Mouse (Mus musculus) forebrain, embryonic 11.5 days (tissue): ENCODE data around the gene Svs3b. TPM values are rescaled to one million over a fixed set of nuclear protein-coding genes. Genes with fewer than 3 reads are reported as not detected.
"Not testable (repeated sequence)": the region's sequence is repeated elsewhere in the genome, so short reads cannot be mapped to it uniquely, and the experiment has no call there.

ENCODE experiments used
- ATAC-seq: fragments of 200-750 bp; cut with Nextera tagmentation; replicated peaks from 2 replicates; pipeline ENCODE4 v1.8.0; 2017; ENCODE audit warnings: moderate TSS enrichment; ENCODE audit not compliant: low FRiP score
- DNase-seq: peaks from one replicate; pipeline ENCODE4 v3.0.0-alpha.2; 2017; ENCODE audit warnings: low spot score
- H3K27ac ChIP-seq: fragments of 300-500 bp; sonication (generic); 2 replicates; pipeline ENCODE4 v1.5.1; 2014; ENCODE audit warnings: low read depth, low read length
- H3K27me3 ChIP-seq: fragments of 300-500 bp; sonication (generic); 2 replicates; pipeline ENCODE4 v1.6.1; 2014; ENCODE audit warnings: mild to moderate bottlenecking, low read length, mixed read lengths; ENCODE audit not compliant: control insufficient read depth, insufficient read depth
- H3K36me3 ChIP-seq: fragments of 300-500 bp; sonication (generic); 2 replicates; pipeline ENCODE4 v1.6.1; 2014; ENCODE audit warnings: mild to moderate bottlenecking, low read length, moderate library complexity, mixed read lengths; ENCODE audit not compliant: control insufficient read depth, insufficient read depth
- H3K4me1 ChIP-seq: fragments of 300-500 bp; sonication (generic); replicated peaks from 2 replicates; pipeline ENCODE4 v1.6.1; 2014; ENCODE audit warnings: low read length, mixed read lengths; ENCODE audit not compliant: control insufficient read depth, insufficient read depth
- H3K4me2 ChIP-seq: fragments of 300-500 bp; sonication (generic); 2 replicates; pipeline ENCODE4 v1.6.1; 2014; ENCODE audit warnings: low read depth, mild to moderate bottlenecking, low read length, moderate library complexity, mixed read lengths; ENCODE audit not compliant: severe bottlenecking
- H3K4me3 ChIP-seq: fragments of 300-500 bp; sonication (generic); 2 replicates; pipeline ENCODE4 v1.5.1; 2014; ENCODE audit warnings: low read depth, low read length
- H3K9ac ChIP-seq: fragments of 300-500 bp; sonication (generic); 2 replicates; pipeline ENCODE4 v1.6.1; 2014; ENCODE audit warnings: low read length
- H3K9me3 ChIP-seq: fragments of 300-500 bp; sonication (generic); 2 replicates; pipeline ENCODE4 v1.6.1; 2016; ENCODE audit warnings: low read length, mixed read lengths; ENCODE audit not compliant: control insufficient read depth
- WGBS: fragments of 180-500 bp; shearing (Covaris S2); extraction: QIAGEN DNeasy Blood & Tissue Kit; methylation state at CpG from one replicate; pipeline ENCODE4 v1.1.7; 2014; 5-methylcytosine and 5-hydroxymethylcytosine counted together
- polyA plus RNA-seq: library from polyadenylated mRNA; unstranded; fragments of >200 nt; fragmentation: Nextera tagmentation; extraction: Ambion mirVana; gene quantifications from 2 replicates; pipeline ENCODE4 v1.2.1, GENCODE M21; 2014

The Svs3b gene
- not detected in 2 replicates for polyA plus RNA-seq

- not testable (repeated sequence) for ATAC-seq, H3K4me1 ChIP-seq, H3K9me3 ChIP-seq, H3K36me3 ChIP-seq, H3K9ac ChIP-seq, H3K27ac ChIP-seq, H3K4me3 ChIP-seq, DNase-seq, H3K4me2 ChIP-seq, H3K27me3 ChIP-seq
- 82% methylated on average over 1 of the region's 1 CpGs for WGBS
Observed at GRCm38 (mm10) chr2:164256540-164256939, at the start of gene Svs3b. Gene Svs3b, minus strand, starts transcription at chr2:164256640.

DNA sequence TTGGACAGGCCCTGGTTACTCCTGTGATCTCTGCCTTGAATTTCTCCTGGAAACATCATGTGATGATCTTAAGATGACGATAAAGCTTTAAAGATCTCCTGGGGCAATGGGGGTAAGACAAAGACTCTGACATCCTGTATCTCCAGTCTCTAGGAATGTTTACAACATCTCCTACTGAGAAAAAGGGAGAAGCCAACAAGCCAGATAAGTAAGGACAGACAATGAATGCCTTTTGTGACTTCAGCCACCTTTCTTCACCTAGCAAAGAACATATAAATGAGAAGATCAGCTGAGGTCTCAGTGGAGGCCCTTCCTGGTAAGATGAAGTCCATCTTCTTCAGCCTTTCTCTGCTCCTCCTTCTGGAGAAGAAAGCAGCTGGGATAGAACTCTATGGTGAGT, 32.5 kb upstream of the Svs3b start, which contains the start of gene Svs3a:
TSS of gene Svs3a (plus strand) at position 301 of the 400 bp plus-strand sequence.
- not testable (repeated sequence) for H3K36me3 ChIP-seq, H3K4me2 ChIP-seq, H3K9ac ChIP-seq, H3K4me3 ChIP-seq, DNase-seq, H3K27ac ChIP-seq, H3K4me1 ChIP-seq, H3K9me3 ChIP-seq, H3K27me3 ChIP-seq, ATAC-seq
- WGBS: 86% methylated on average over 1 of the region's 1 CpGs

DNA sequence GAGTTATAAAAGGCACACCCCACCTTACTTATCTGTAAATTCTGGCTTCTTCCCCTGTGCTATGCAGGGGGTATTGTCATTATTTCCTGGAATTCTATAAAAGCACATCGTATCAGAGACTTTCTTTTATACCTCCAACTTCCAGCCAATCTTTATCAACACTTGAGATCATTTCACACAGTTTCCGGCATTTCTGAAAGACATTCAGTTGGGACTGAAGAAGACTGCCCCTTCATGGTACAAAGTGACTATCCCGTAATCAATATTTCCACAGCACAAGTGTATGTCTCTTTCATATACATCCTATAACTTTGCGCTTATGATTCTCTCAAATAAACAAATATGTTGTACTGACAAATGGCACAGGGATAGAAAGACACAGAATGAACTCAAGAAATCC, 21.9 kb upstream of the Svs3b start, which contains the start of gene Svs4:
TSS of gene Svs4 (minus strand) at position 101 of the 400 bp plus-strand sequence.
- H3K4me3 ChIP-seq: no peak within 1 kb of the TSS
- H3K27me3 ChIP-seq: no peaks in the 10 kb centered on the region
- WGBS: 93% methylated on average over 4 of the region's 4 CpGs
- H3K9ac ChIP-seq: no peak within 1 kb of the TSS
- no peak within 1 kb of the TSS for H3K27ac ChIP-seq
- no peak within 1 kb of the TSS for H3K4me2 ChIP-seq
- H3K4me1 ChIP-seq: no peaks in the 10 kb centered on the region
- DNase-seq: no peak
- no peaks in the 10 kb centered on the region for H3K36me3 ChIP-seq
- ATAC-seq: no peak
- H3K9me3 ChIP-seq: no peaks in the 10 kb centered on the region

GRCm38 (mm10) chr2:164238366-164238765, 18.1 kb downstream of the Svs3b start, which contains the start of gene Svs2:
Gene Svs2, minus strand, starts transcription at chr2:164238466.
- Histone ChIP-seq H3K4me1 (no peaks in the 10 kb centered on the region), H3K9ac (no peak within 1 kb of the TSS), H3K9me3 (no peaks in the 10 kb centered on the region), H3K36me3 (no peaks in the 10 kb centered on the region), H3K4me2 (no peak within 1 kb of the TSS), H3K4me3 (no peak within 1 kb of the TSS), H3K27ac (no peak within 1 kb of the TSS), H3K27me3 (no peaks in the 10 kb centered on the region)
- DNase-seq (no peak), ATAC-seq (no peak)
- WGBS: 87% methylated on average over 3 of the region's 3 CpGs

DNA sequence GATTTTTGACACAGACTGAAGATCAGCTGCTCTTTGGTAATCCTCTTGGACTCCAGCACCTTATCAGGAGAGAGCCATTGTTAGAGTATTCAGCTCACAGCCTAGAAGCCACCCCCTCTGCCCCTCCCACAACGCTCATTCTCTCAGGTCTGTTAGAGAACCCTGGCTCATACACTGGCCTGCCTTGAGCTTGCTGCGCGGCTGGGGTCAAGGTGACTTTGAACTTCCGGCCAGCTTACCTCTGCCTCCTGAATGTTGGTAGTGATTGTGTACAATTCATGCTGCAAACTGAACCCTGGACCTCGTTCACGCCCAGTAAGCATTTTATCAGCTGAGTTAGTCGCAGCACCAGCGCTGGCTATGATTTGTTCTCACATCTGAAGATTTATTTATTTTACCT, 23.8 kb downstream of the Svs3b start:
- Histone ChIP-seq H3K9ac (no peak overlapping the region), H3K4me2 (no peak overlapping the region), H3K27me3 (no peaks in the 10 kb centered on the region), H3K4me3 (no peak overlapping the region), H3K9me3 (no peaks in the 10 kb centered on the region), H3K27ac (no peak overlapping the region), H3K36me3 (no peaks in the 10 kb centered on the region), H3K4me1 (no peaks in the 10 kb centered on the region)
- 92% methylated on average over 8 of the region's 8 CpGs for WGBS
- ATAC-seq: no peak
- DNase-seq: no peak

DNA sequence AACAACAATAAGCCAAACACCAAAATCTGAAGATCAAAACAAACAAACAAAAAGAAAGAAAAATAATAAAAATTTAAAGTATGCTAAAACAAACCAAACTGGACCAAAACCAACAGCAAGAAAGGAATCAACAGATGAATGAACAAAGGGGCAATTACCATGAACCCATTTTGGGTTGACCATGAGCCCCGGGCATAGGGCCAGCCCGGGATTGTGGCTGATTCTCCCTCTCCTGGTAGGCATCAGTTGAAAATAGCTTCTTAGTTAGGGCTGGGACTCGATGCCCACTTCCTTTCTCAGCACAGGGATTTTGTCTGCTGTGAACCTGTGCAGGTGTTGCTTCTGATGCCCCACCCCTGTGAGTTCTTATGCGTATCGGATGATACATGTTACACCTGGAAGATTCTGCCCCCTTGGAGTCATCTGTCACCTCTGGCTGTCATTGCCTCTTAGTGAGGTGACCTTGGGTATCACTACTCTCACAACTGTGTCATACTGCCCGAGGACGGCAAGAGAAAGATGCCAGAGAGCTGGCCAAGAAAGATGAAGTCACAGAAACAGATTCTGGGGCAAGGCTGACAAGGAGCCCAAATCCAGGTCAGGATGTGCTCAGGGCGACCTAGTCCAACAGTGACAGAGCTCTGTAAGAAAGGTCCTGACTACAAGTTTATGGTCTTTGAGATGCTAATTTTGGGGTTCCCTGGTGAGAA, 27.9 kb downstream of the Svs3b start:
- no peaks in the 10 kb centered on the region for H3K27me3 ChIP-seq
- no peak overlapping the region for H3K27ac ChIP-seq
- H3K4me1 ChIP-seq: no peaks in the 10 kb centered on the region
- DNase-seq (no peak), ATAC-seq (no peak)
- no peak overlapping the region for H3K4me3 ChIP-seq
- no peak overlapping the region for H3K4me2 ChIP-seq
- no peak overlapping the region for H3K9ac ChIP-seq
- no peaks in the 10 kb centered on the region for H3K36me3 ChIP-seq
- 88% methylated on average over 8 of the region's 8 CpGs for WGBS
- H3K9me3 ChIP-seq: no peaks in the 10 kb centered on the region

DNA sequence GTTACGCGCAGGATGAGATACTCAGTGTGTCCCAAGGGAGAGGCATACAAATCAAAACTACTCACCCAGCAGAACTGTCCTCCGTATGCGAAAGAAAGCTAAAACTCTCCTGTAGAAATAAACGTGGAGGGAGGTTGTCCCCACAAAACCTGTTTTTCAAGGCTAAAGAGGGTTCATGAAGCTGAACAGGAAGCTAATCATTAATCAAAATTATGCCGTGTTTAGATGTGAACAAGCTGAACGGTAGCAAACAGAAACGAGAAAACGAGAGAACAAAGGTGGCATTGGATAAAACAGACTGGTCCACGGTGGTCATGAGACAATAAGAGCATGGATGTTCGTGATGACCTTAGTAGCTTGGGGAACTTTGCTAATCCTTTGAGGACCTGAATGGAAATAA, 34.9 kb downstream of the Svs3b start, which contains the start of gene Wfdc15b:
TSS of gene Wfdc15b (minus strand) at position 139 of the 400 bp plus-strand sequence.
- WGBS: 88% methylated on average over 11 of the region's 11 CpGs
- no peak within 1 kb of the TSS for H3K4me2 ChIP-seq
- no peaks in the 10 kb centered on the region for H3K9me3 ChIP-seq
- H3K4me3 ChIP-seq: no peak within 1 kb of the TSS
- H3K27ac ChIP-seq: no peak within 1 kb of the TSS
- no peak within 1 kb of the TSS for H3K9ac ChIP-seq
- H3K27me3 ChIP-seq: no peaks in the 10 kb centered on the region
- no peaks in the 10 kb centered on the region for H3K36me3 ChIP-seq
- DNase-seq (no peak), ATAC-seq (no peak)
- H3K4me1 ChIP-seq: no peaks in the 10 kb centered on the region

GRCm38 (mm10) chr2:164219295-164219694, 37.1 kb downstream of the Svs3b start:
- H3K27ac ChIP-seq: no peak overlapping the region
- no peak for ATAC-seq

DNA sequence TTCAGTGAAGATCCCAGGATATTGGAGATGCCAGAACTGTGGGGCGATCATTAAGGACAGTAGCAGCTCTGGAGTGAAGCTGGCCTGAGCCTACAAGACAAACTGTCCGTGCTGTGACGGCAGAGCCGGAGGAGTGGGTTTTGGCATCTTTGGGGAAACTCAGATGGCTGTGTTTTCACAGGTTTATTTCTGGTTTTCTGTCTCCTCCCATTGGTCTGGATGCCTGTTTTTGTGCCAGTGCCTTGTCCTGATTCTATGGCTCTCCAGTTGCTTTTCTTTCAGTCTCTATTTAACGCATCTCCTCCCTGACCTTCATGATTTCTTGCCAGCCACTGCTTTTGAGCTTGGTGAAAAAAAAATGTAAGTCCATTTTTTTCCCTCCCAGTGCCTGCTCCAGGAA, 43.7 kb downstream of the Svs3b start:
- WGBS: 85% methylated on average over 5 of the region's 5 CpGs
- no peak overlapping the region for H3K4me3 ChIP-seq
- H3K4me1 ChIP-seq: no peaks in the 10 kb centered on the region
- H3K9me3 ChIP-seq: no peaks in the 10 kb centered on the region
- no peak overlapping the region for H3K27ac ChIP-seq
- H3K36me3 ChIP-seq: no peaks in the 10 kb centered on the region
- H3K27me3 ChIP-seq: no peaks in the 10 kb centered on the region
- H3K4me2 ChIP-seq: no peak overlapping the region
- DNase-seq (no peak), ATAC-seq (no peak)
- H3K9ac ChIP-seq: no peak overlapping the region

More at GRCm38 (mm10) chr2:164219295-164219694, 37.1 kb downstream of the Svs3b start:
- Histone ChIP-seq H3K9ac (no peak overlapping the region), H3K9me3 (no peaks in the 10 kb centered on the region), H3K4me3 (no peak overlapping the region), H3K4me2 (no peak overlapping the region), H3K36me3 (no peaks in the 10 kb centered on the region), H3K27me3 (no peaks in the 10 kb centered on the region), H3K4me1 (no peaks in the 10 kb centered on the region)
- no peak for DNase-seq
- WGBS: 88% methylated on average over 9 of the region's 9 CpGs
